Mouse (Mus musculus): ENCODE data around the gene Pitpnc1.

GRCm38 (mm10) chr11:107376272-107376671 is 94.2 kb downstream of the Pitpnc1 start:
- TF ChIP-seq POLR2A (IDR thresholded peaks at IDR 0.05; ENCODE audit: extremely low read depth, insufficient read depth, low read length) (no peak), CTCF (IDR thresholded peaks at IDR 0.05; ENCODE audit: low read depth, low read length) (no peak)
